Mouse (Mus musculus): ENCODE data around the gene Camta1.

DNA sequence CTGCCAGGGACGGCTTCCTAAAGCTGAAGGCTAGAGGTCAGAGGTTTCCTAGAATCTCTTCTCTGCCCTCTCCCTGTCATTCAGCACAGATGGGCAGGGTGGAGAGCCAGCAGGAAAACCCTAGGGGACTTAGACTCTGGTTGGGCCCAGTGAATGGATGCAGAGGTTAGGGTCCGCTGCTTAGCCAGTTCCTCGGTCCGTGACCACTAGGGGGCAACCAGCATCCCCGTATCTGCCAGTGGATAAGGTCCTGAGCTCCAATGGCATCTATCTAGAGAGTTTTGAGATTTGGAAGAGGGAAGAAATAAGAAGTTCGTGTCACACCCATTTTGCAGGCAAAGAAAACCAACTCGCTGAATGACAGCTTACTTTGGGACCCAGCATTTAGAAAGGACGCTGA, 251.4 kb downstream of the Camta1 start:
- TF ChIP-seq GATA1 (IDR thresholded peaks at IDR 0.05; ENCODE audit: low read length) = no peak
- TF ChIP-seq TAL1 (IDR thresholded peaks at IDR 0.05; ENCODE audit: low read length) = no peak
